Mouse (Mus musculus): ENCODE data around the gene Syp.

The Syp gene

DNA sequence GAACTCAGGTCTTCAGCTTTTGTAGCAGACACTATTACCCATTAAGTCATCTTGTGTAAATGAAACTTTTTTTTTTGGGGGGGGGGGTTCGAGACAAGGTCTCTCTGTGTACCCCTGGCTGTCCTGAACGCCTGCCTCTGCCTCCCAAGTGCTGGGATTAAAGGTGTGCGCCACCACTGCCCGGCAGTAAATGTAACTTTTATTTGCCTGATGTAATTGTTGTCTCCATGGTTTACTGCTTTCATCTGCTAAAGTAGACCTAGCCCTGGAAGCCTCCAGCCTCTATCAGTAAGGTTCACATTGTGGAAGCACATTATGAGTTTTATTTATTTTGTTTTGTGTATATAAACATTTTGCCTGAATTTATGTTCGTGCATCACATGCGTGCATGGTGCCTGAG, 58.2 kb downstream of the Syp start:
- in situ Hi-C loops (cut with MboI; ENCODE audit: unreplicated experiment in 2 of 2): loop anchor here (10.0 to 25.0 kb wide), 3 partner anchors 52 to 534 kb away; partner anchors contain the start of gene Clcn5 (in 1 of the 2)

DNA sequence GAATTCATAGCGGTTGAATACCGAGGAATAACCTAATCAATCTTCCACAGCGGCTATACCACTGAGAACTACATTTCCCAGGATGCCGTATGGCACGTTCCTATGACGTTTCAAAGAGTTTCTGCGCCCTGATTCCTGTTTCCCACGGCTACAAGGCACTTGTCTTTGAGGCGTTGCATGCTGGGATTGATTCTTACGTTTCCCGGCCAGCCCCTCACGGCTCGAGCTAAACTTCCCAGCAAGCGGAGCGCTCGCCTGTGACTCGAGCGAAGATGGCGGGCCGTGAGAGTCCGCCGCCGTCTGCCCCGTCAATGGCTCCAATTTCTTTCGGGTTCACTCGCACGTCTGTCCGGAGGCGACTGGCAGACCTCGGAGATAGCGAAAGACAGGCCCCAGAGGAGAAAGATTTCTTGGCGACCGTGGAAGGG, 58.7 kb downstream of the Syp start, which contains the start of gene Gpkow:
Gene Gpkow (plus strand): TSS at position 178 of the 428 bp plus-strand sequence.
- in situ Hi-C loops (cut with MboI; ENCODE audit: unreplicated experiment in 2 of 2): loop anchor here (10.0 to 25.0 kb wide), 3 partner anchors 52 to 535 kb away; partner anchors contain the start of gene Clcn5 (in 1 of the 2)
